Mouse (Mus musculus) neural tube, embryonic 14.5 days (tissue): Measurements from ENCODE around the gene Vash2. TPM values are rescaled to one million over a fixed set of nuclear protein-coding genes. Genes with fewer than 3 reads are reported as not detected.

Experiments used
- ATAC-seq: fragments of 200-750 bp; cut with Nextera tagmentation; 2 replicates; pipeline ENCODE4 v1.8.0; 2017; ENCODE audit warnings: low read depth, mild to moderate bottlenecking, moderate TSS enrichment, moderate library complexity
- H3K27ac ChIP-seq: fragments of 300-500 bp; sonication (generic); 2 replicates; pipeline ENCODE4 v1.5.1; 2014; ENCODE audit warnings: low read depth, mild to moderate bottlenecking, control low read depth, low read length, moderate library complexity, mixed read lengths
- H3K27me3 ChIP-seq: fragments of 300-500 bp; sonication (generic); 2 replicates; pipeline ENCODE4 v1.6.1; 2014; ENCODE audit warnings: low read length; ENCODE audit not compliant: control insufficient read depth, insufficient read depth
- H3K36me3 ChIP-seq: fragments of 300-500 bp; sonication (generic); 2 replicates; pipeline ENCODE4 v1.6.1; 2014; ENCODE audit warnings: low read length, mixed read lengths; ENCODE audit not compliant: control insufficient read depth, insufficient read depth
- H3K4me1 ChIP-seq: fragments of 300-500 bp; sonication (generic); 2 replicates; pipeline ENCODE4 v1.6.1; 2014; ENCODE audit warnings: low read length; ENCODE audit not compliant: control insufficient read depth, insufficient read depth
- H3K4me2 ChIP-seq: fragments of 300-500 bp; sonication (generic); 2 replicates; pipeline ENCODE4 v1.6.1; 2014; ENCODE audit warnings: mild to moderate bottlenecking, low read depth, low read length, control low read depth
- H3K4me3 ChIP-seq: fragments of 300-500 bp; sonication (generic); 2 replicates; pipeline ENCODE4 v1.5.1; 2014; ENCODE audit warnings: low read depth, low read length, control low read depth, mixed read lengths
- H3K9ac ChIP-seq: fragments of 300-500 bp; sonication (generic); replicated peaks from 2 replicates; pipeline ENCODE4 v1.6.1; 2014; ENCODE audit warnings: low read depth, mild to moderate bottlenecking, control low read depth, low read length, mixed read lengths
- H3K9me3 ChIP-seq: fragments of 300-500 bp; sonication (generic); 2 replicates; pipeline ENCODE4 v1.6.1; 2016; ENCODE audit warnings: low read length; ENCODE audit not compliant: control insufficient read depth
- WGBS: fragments of 180-500 bp; shearing (Covaris S2); extraction: QIAGEN DNeasy Blood & Tissue Kit; methylation state at CpG from one replicate; pipeline ENCODE4 v1.1.7; 2014; 5-methylcytosine and 5-hydroxymethylcytosine counted together
- polyA plus RNA-seq: library from polyadenylated mRNA; unstranded; fragments of >200 nt; fragmentation: Nextera tagmentation; extraction: Ambion mirVana; gene quantifications from 2 replicates; pipeline ENCODE4 v1.2.1, GENCODE M21; 2014

Gene Vash2
- polyA plus RNA-seq, 1 experiment from 2014 or later: 118 TPM

GRCm38 (mm10) chr1:190980470-190980869 lies 1.4 kb upstream of the Vash2 start:
- 80% methylated on average over 1 of the region's 1 CpGs for WGBS
- no peak overlapping the region for H3K27ac ChIP-seq
- no peaks in the 10 kb centered on the region; the same call in 1 of the 2 replicates for H3K27me3 ChIP-seq
- no peaks in the 10 kb centered on the region for H3K36me3 ChIP-seq
- peaks cover 19% of the 10 kb centered on the region for H3K4me1 ChIP-seq
- H3K9me3 ChIP-seq: no peaks in the 10 kb centered on the region
- no peak for ATAC-seq
- H3K4me2 ChIP-seq: no peak overlapping the region
- H3K4me3 ChIP-seq: no peak overlapping the region
- no peak overlapping the region for H3K9ac ChIP-seq

GRCm38 (mm10) chr1:190978511-190979073 lies 504 bp downstream of the Vash2 start:
- peak; percentile 83 for ATAC-seq
- H3K27me3 ChIP-seq: no peaks in the 10 kb centered on the region; the same call in 1 of the 2 replicates
- no peaks in the 10 kb centered on the region for H3K9me3 ChIP-seq
- H3K36me3 ChIP-seq: peaks cover 13% of the 10 kb centered on the region
- H3K4me3 ChIP-seq: peak overlapping the region; percentile 82
- under 1% methylated on average over 41 of the region's 46 CpGs for WGBS
- peaks cover 19% of the 10 kb centered on the region for H3K4me1 ChIP-seq
- peak overlapping the region; percentile 95 for H3K27ac ChIP-seq
- peak overlapping the region; percentile 97 for H3K9ac ChIP-seq
- peak overlapping the region; percentile 93 for H3K4me2 ChIP-seq

- H3K27me3 ChIP-seq: no peaks in the 10 kb centered on the region; the same call in 1 of the 2 replicates
Observed at GRCm38 (mm10) chr1:190978001-190978400, 1.1 kb downstream of the Vash2 start.

GRCm38 (mm10) chr1:190976887-190977573 lies 2.1 kb downstream of the Vash2 start:
- Histone ChIP-seq H3K9me3 (no peaks in the 10 kb centered on the region), H3K36me3 (peaks cover 18% of the 10 kb centered on the region), H3K27ac (peak overlapping the region; percentile 95; the same call in 1 of the 2 replicates), H3K27me3 (no peaks in the 10 kb centered on the region; the same call in 1 of the 2 replicates), H3K9ac (peak overlapping the region; percentile 97), H3K4me3 (peak overlapping the region; percentile 82), H3K4me1 (peaks cover 27% of the 10 kb centered on the region), H3K4me2 (peak overlapping the region; percentile 93)
- WGBS: 39% methylated on average over 11 of the region's 11 CpGs
- no peak for ATAC-seq

More at GRCm38 (mm10) chr1:190978001-190978400, 1.1 kb downstream of the Vash2 start:
- Histone ChIP-seq H3K27ac (peak overlapping the region; percentile 95), H3K9ac (peak overlapping the region; percentile 97), H3K36me3 (peaks cover 18% of the 10 kb centered on the region), H3K4me1 (peaks cover 24% of the 10 kb centered on the region), H3K4me2 (peak overlapping the region; percentile 93), H3K4me3 (peak overlapping the region; percentile 82), H3K9me3 (no peaks in the 10 kb centered on the region)
- peak; percentile 10; the same call in 1 of the 2 replicates for ATAC-seq
- WGBS: under 1% methylated on average over 20 of the region's 22 CpGs

GRCm38 (mm10) chr1:190974833-190975232 lies 4.3 kb downstream of the Vash2 start:
- Histone ChIP-seq H3K4me3 (no peak overlapping the region), H3K4me1 (peaks cover 27% of the 10 kb centered on the region), H3K36me3 (peaks cover 26% of the 10 kb centered on the region), H3K27ac (no peak overlapping the region), H3K9ac (no peak overlapping the region), H3K4me2 (no peak overlapping the region), H3K27me3 (no peaks in the 10 kb centered on the region; the same call in 1 of the 2 replicates), H3K9me3 (no peaks in the 10 kb centered on the region)
- no peak for ATAC-seq
- 78% methylated on average over 1 of the region's 1 CpGs for WGBS

- Histone ChIP-seq H3K36me3 (peaks cover 28% of the 10 kb centered on the region), H3K27me3 (no peaks in the 10 kb centered on the region; the same call in 1 of the 2 replicates), H3K27ac (no peak overlapping the region), H3K9ac (no peak overlapping the region), H3K9me3 (no peaks in the 10 kb centered on the region), H3K4me3 (no peak overlapping the region), H3K4me2 (no peak overlapping the region), H3K4me1 (peaks cover 27% of the 10 kb centered on the region)
- ATAC-seq: no peak
- WGBS: 92% methylated on average over 8 of the region's 8 CpGs
Observed at GRCm38 (mm10) chr1:190974191-190974590, 4.9 kb downstream of the Vash2 start.

- WGBS: 51% methylated on average over 7 of the region's 7 CpGs
- no peaks in the 10 kb centered on the region for H3K9me3 ChIP-seq
- peaks cover 38% of the 10 kb centered on the region for H3K36me3 ChIP-seq
- H3K4me3 ChIP-seq: no peak overlapping the region
- no peak; the same call in 1 of the 2 replicates for ATAC-seq
- no peak overlapping the region for H3K27ac ChIP-seq
- no peak overlapping the region for H3K9ac ChIP-seq
- no peaks in the 10 kb centered on the region for H3K27me3 ChIP-seq
- no peak overlapping the region for H3K4me2 ChIP-seq
- H3K4me1 ChIP-seq: peaks cover 25% of the 10 kb centered on the region
Observed at GRCm38 (mm10) chr1:190972612-190973192, 6.4 kb downstream of the Vash2 start.

GRCm38 (mm10) chr1:190971708-190972610 lies 7.1 kb downstream of the Vash2 start:
- Histone ChIP-seq H3K27me3 (no peaks in the 10 kb centered on the region), H3K4me1 (peaks cover 18% of the 10 kb centered on the region; the same call in 1 of the 2 replicates), H3K27ac (no peak overlapping the region), H3K36me3 (peaks cover 38% of the 10 kb centered on the region), H3K9ac (no peak overlapping the region), H3K9me3 (no peaks in the 10 kb centered on the region), H3K4me3 (no peak overlapping the region), H3K4me2 (no peak overlapping the region)
- 90% methylated on average over 14 of the region's 14 CpGs for WGBS
- no peak for ATAC-seq
